Mouse (Mus musculus): Measurements from ENCODE around the gene Pcyox1. TPM values are rescaled to one million over a fixed set of nuclear protein-coding genes. Genes with fewer than 3 reads are reported as not detected.

The Pcyox1 gene
- 76.7 and 77.2 TPM in 2 replicates for polyA plus RNA-seq (2015; fragmentation: Nextera tagmentation; extraction: Ambion mirVana)

DNA sequence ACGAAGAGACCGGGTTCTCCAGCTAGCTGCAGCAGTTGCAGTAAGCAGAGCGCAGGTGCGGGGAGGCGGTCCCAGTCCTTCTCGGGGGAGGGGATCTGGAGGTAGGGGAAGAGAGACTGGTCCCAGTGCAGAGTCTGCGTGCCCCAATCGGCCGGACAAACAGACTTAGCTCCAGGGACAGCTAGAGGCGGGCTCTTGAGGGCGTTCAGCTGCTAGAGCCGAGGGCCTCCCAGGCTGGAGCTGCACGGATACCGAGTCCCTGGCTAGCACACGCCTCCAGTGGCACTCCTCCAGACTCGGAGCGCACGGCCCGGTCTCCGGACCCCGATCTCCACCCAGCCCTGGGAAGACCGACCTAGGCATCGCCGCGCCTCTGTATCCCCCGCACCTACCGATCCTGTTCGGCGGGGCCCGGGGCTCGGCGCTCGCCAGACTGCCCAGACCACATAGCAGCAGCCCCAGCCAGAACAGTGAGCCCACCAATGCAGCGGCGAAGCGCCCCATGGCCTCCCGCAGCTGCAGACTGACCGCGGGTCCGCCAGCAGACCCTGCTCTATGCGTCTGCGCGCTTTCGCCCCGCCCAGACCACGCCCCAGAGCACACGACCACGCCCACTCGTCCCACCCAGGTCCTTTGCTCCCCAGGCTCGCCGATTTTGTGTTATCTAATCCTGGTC, at the start of gene Pcyox1:
TSS of gene Pcyox1 (minus strand) at position 574 of the 676 bp plus-strand sequence.
- H3K36me3 ChIP-seq (ENCODE audit: control insufficient read depth, insufficient read depth, low read length): peaks cover 7% of the 10 kb centered on the region
- H3K4me3 ChIP-seq (ENCODE audit: low read length): peak within 1 kb of the TSS; percentile 95
- H3K4me2 ChIP-seq (ENCODE audit: low read depth, low read length): peak within 1 kb of the TSS; percentile 84
- peak within 1 kb of the TSS; percentile 82 for H3K27ac ChIP-seq (ENCODE audit: low read length)
- no peaks in the 10 kb centered on the region for H3K27me3 ChIP-seq (replicated peaks; ENCODE audit: control insufficient read depth, insufficient read depth, low read length)
- H3K9ac ChIP-seq (ENCODE audit: low read depth, low read length): peak within 1 kb of the TSS; percentile 93
- under 1% methylated on average over 51 of the region's 51 CpGs for WGBS
- ATAC-seq: peak; percentile 94
- H3K9me3 ChIP-seq (ENCODE audit: control insufficient read depth, low read length): no peaks in the 10 kb centered on the region
- peaks cover 19% of the 10 kb centered on the region for H3K4me1 ChIP-seq (ENCODE audit: control insufficient read depth, insufficient read depth, low read length)

- Histone ChIP-seq H3K4me3 (ENCODE audit: low read length) (no peak overlapping the region), H3K4me1 (ENCODE audit: control insufficient read depth, insufficient read depth, low read length) (no peaks in the 10 kb centered on the region), H3K9me3 (ENCODE audit: control insufficient read depth, low read length) (no peaks in the 10 kb centered on the region), H3K36me3 (ENCODE audit: control insufficient read depth, insufficient read depth, low read length) (peaks cover 15% of the 10 kb centered on the region), H3K4me2 (ENCODE audit: low read depth, low read length) (no peak overlapping the region), H3K27me3 (replicated peaks; ENCODE audit: control insufficient read depth, insufficient read depth, low read length) (no peaks in the 10 kb centered on the region), H3K27ac (ENCODE audit: low read length) (no peak overlapping the region), H3K9ac (ENCODE audit: low read depth, low read length) (no peak overlapping the region)
- 94% methylated on average over 18 of the region's 18 CpGs for WGBS
- no peak for ATAC-seq
Observed at GRCm38 (mm10) chr6:86445551-86445950, 48.6 kb upstream of the Pcyox1 start.

- Histone ChIP-seq H3K4me2 (ENCODE audit: low read depth, low read length) (no peak overlapping the region), H3K9ac (ENCODE audit: low read depth, low read length) (no peak overlapping the region), H3K27ac (ENCODE audit: low read length) (no peak overlapping the region), H3K4me1 (ENCODE audit: control insufficient read depth, insufficient read depth, low read length) (peaks cover 8% of the 10 kb centered on the region; the same call in 1 of the 2 replicates), H3K9me3 (ENCODE audit: control insufficient read depth, low read length) (no peaks in the 10 kb centered on the region), H3K4me3 (ENCODE audit: low read length) (no peak overlapping the region), H3K27me3 (replicated peaks; ENCODE audit: control insufficient read depth, insufficient read depth, low read length) (no peaks in the 10 kb centered on the region), H3K36me3 (ENCODE audit: control insufficient read depth, insufficient read depth, low read length) (peaks cover 15% of the 10 kb centered on the region)
- 95% methylated on average over 10 of the region's 10 CpGs for WGBS
- no peak for ATAC-seq
Observed at GRCm38 (mm10) chr6:86441571-86441970, 44.6 kb upstream of the Pcyox1 start.

DNA sequence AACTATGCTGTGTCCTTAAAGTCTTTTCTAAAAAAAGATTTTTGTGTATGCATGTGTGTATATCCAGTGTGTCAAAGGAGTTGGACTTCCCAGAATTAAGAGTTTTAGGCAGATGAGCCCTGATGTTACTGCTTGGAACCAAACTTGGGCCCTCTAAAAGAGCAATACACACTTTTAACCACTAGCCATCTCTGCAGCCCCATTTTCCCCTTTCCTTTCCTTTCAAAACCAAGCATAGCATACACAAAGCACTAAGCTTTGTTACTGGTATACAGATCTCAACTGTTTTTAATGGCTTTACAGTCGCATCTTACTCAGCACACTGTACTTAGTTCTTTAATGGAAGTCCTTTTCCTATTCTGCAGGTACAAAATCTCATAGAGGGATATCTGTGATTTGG, 42.6 kb upstream of the Pcyox1 start:
- Histone ChIP-seq H3K27me3 (replicated peaks; ENCODE audit: control insufficient read depth, insufficient read depth, low read length) (no peaks in the 10 kb centered on the region), H3K4me1 (ENCODE audit: control insufficient read depth, insufficient read depth, low read length) (peaks cover 8% of the 10 kb centered on the region; the same call in 1 of the 2 replicates), H3K27ac (ENCODE audit: low read length) (no peak overlapping the region), H3K4me2 (ENCODE audit: low read depth, low read length) (peak overlapping the region; percentile 70), H3K9me3 (ENCODE audit: control insufficient read depth, low read length) (no peaks in the 10 kb centered on the region), H3K36me3 (ENCODE audit: control insufficient read depth, insufficient read depth, low read length) (peaks cover 9% of the 10 kb centered on the region; the same call in 1 of the 2 replicates), H3K9ac (ENCODE audit: low read depth, low read length) (peak overlapping the region; percentile 92), H3K4me3 (ENCODE audit: low read length) (peak overlapping the region; percentile 93)
- 81% methylated on average over 1 of the region's 1 CpGs for WGBS
- ATAC-seq: no peak

GRCm38 (mm10) chr6:86439119-86439496, 42.2 kb upstream of the Pcyox1 start:
- peak overlapping the region; percentile 93 for H3K4me3 ChIP-seq (ENCODE audit: low read length)
- 4% methylated on average over 13 of the region's 13 CpGs for WGBS
- H3K4me1 ChIP-seq (ENCODE audit: control insufficient read depth, insufficient read depth, low read length): peaks cover 8% of the 10 kb centered on the region; the same call in 1 of the 2 replicates
- H3K27me3 ChIP-seq (replicated peaks; ENCODE audit: control insufficient read depth, insufficient read depth, low read length): no peaks in the 10 kb centered on the region
- peak overlapping the region; percentile 92 for H3K9ac ChIP-seq (ENCODE audit: low read depth, low read length)
- no peak; the same call in 1 of the 2 replicates for ATAC-seq
- H3K27ac ChIP-seq (ENCODE audit: low read length): peak overlapping the region; percentile 98
- H3K4me2 ChIP-seq (ENCODE audit: low read depth, low read length): peak overlapping the region; percentile 70
- no peaks in the 10 kb centered on the region for H3K9me3 ChIP-seq (ENCODE audit: control insufficient read depth, low read length)
- H3K36me3 ChIP-seq (ENCODE audit: control insufficient read depth, insufficient read depth, low read length): peaks cover 6% of the 10 kb centered on the region; the same call in 1 of the 2 replicates

GRCm38 (mm10) chr6:86438272-86439118, 41.5 kb upstream of the Pcyox1 start, which contains the start of gene C87436:
C87436 (plus strand) TSS chr6:86438374.
- Histone ChIP-seq H3K4me2 (ENCODE audit: low read depth, low read length) (peak within 1 kb of the TSS; percentile 70), H3K27me3 (replicated peaks; ENCODE audit: control insufficient read depth, insufficient read depth, low read length) (no peaks in the 10 kb centered on the region), H3K4me3 (ENCODE audit: low read length) (peak within 1 kb of the TSS; percentile 93), H3K27ac (ENCODE audit: low read length) (peak within 1 kb of the TSS; percentile 98), H3K9ac (ENCODE audit: low read depth, low read length) (peak within 1 kb of the TSS; percentile 92), H3K36me3 (ENCODE audit: control insufficient read depth, insufficient read depth, low read length) (peaks cover 4% of the 10 kb centered on the region; the same call in 1 of the 2 replicates), H3K9me3 (ENCODE audit: control insufficient read depth, low read length) (no peaks in the 10 kb centered on the region), H3K4me1 (ENCODE audit: control insufficient read depth, insufficient read depth, low read length) (peaks cover 8% of the 10 kb centered on the region; the same call in 1 of the 2 replicates)
- under 1% methylated on average over 59 of the region's 59 CpGs for WGBS
- ATAC-seq: peak; percentile 96

GRCm38 (mm10) chr6:86437711-86438110, 40.8 kb upstream of the Pcyox1 start:
- peaks cover 4% of the 10 kb centered on the region; the same call in 1 of the 2 replicates for H3K36me3 ChIP-seq (ENCODE audit: control insufficient read depth, insufficient read depth, low read length)
- WGBS: 1% methylated on average over 14 of the region's 14 CpGs

DNA sequence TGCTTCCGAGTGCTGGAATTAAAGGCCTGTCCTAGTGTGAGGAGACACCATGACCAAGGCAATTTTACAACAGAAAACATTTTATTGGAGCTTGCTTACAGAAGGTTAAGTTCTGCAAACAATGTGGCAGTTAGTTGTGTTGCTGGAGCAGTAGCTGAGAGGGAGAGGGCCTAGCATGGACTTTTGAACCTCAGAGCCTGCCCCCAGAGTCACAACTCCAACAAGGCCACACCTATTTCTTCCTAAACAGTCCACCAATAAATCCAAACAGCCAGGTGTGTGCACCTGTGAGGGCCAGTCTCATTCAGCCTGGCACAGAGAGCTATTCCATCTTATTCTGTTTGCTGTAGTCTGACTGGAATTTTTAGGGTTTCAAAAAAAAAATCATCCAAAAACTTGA, 36.7 kb upstream of the Pcyox1 start:
- peak overlapping the region; percentile 42; the same call in 1 of the 2 replicates for H3K27ac ChIP-seq (ENCODE audit: low read length)
- peaks cover 2% of the 10 kb centered on the region; the same call in 1 of the 2 replicates for H3K4me1 ChIP-seq (ENCODE audit: control insufficient read depth, insufficient read depth, low read length)
- no peak overlapping the region for H3K4me2 ChIP-seq (ENCODE audit: low read depth, low read length)
- no peaks in the 10 kb centered on the region for H3K9me3 ChIP-seq (ENCODE audit: control insufficient read depth, low read length)
- H3K27me3 ChIP-seq (replicated peaks; ENCODE audit: control insufficient read depth, insufficient read depth, low read length): no peaks in the 10 kb centered on the region
- no peak overlapping the region for H3K9ac ChIP-seq (ENCODE audit: low read depth, low read length)
- 86% methylated on average over 1 of the region's 1 CpGs for WGBS
- H3K36me3 ChIP-seq (ENCODE audit: control insufficient read depth, insufficient read depth, low read length): peaks cover 9% of the 10 kb centered on the region; the same call in 1 of the 2 replicates
- H3K4me3 ChIP-seq (ENCODE audit: low read length): no peak overlapping the region
- ATAC-seq: no peak

More at GRCm38 (mm10) chr6:86437711-86438110, 40.8 kb upstream of the Pcyox1 start:
- H3K27ac ChIP-seq (ENCODE audit: low read length): peak overlapping the region; percentile 98
- H3K9ac ChIP-seq (ENCODE audit: low read depth, low read length): peak overlapping the region; percentile 92
- H3K4me1 ChIP-seq (ENCODE audit: control insufficient read depth, insufficient read depth, low read length): peaks cover 8% of the 10 kb centered on the region; the same call in 1 of the 2 replicates
- H3K27me3 ChIP-seq (replicated peaks; ENCODE audit: control insufficient read depth, insufficient read depth, low read length): no peaks in the 10 kb centered on the region
- H3K9me3 ChIP-seq (ENCODE audit: control insufficient read depth, low read length): no peaks in the 10 kb centered on the region
- H3K4me3 ChIP-seq (ENCODE audit: low read length): peak overlapping the region; percentile 93
- peak overlapping the region; percentile 62 for H3K4me2 ChIP-seq (ENCODE audit: low read depth, low read length)
- peak; percentile 71 for ATAC-seq

DNA sequence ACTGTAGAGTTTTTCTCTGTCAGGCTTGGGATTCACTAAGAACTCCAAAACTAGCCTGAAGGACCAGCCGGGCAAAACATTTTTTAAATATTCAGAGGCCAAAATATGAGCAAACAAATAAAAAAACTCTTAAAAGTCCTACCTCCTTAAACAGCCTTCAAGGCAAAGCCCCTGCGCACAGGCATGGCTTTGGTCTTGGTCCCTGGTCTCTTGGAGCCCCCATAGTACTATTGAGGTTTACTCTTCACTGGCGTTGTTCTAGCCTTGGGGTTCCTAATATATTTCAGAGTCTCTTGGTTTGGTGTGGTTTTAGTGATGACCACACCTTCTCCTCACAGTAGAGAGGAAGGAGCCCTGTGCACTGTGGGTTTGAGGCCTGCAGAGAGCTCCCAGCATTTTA, 34.6 kb upstream of the Pcyox1 start:
- H3K4me2 ChIP-seq (ENCODE audit: low read depth, low read length): no peak overlapping the region
- H3K9me3 ChIP-seq (ENCODE audit: control insufficient read depth, low read length): no peaks in the 10 kb centered on the region
- no peak for ATAC-seq
- H3K36me3 ChIP-seq (ENCODE audit: control insufficient read depth, insufficient read depth, low read length): peaks cover 22% of the 10 kb centered on the region
- no peak overlapping the region for H3K9ac ChIP-seq (ENCODE audit: low read depth, low read length)
- no peaks in the 10 kb centered on the region for H3K27me3 ChIP-seq (replicated peaks; ENCODE audit: control insufficient read depth, insufficient read depth, low read length)
- no peak overlapping the region for H3K27ac ChIP-seq (ENCODE audit: low read length)
- WGBS: 96% methylated on average over 3 of the region's 3 CpGs
- no peaks in the 10 kb centered on the region for H3K4me1 ChIP-seq (ENCODE audit: control insufficient read depth, insufficient read depth, low read length)
- H3K4me3 ChIP-seq (ENCODE audit: low read length): no peak overlapping the region
